Mouse (Mus musculus) thymus, adult 18-20 months (tissue): ENCODE results near the gene Sugt1.

Source experiments
- DNase-seq, 2 experiments: peaks; one replicate each; pipeline ENCODE4 v3.0.0; 2022; ENCODE audit warnings: mixed read lengths in 2 of 2

Sugt1 gene

GRCm38 (mm10) chr14:79607352-79607751, 19.9 kb downstream of the Sugt1 start:
- no peak for DNase-seq

- DNase-seq, result no peak
Observed at GRCm38 (mm10) chr14:79608286-79608685, 20.8 kb downstream of the Sugt1 start.

- no peak for DNase-seq
Observed at GRCm38 (mm10) chr14:79617121-79617828, 29.8 kb downstream of the Sugt1 start.

DNA sequence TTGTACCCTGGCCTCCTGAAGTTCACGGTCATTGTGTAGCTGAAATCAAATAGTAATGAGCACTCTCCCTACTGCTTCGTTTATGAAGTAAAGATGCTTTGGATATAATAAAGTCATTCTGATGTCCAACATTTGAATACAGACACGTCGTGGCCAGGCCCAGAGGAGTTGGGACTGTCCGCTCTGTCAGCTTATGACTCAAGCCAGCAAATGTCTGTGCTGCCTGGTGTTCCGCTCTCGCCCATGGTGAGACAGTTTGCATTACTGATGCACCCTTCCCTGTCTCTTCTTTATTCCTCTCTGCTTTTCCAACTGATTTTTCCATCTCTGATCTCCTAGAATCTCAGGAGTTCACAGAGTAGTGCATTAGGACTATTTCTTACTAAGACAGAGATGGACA, 32.3 kb downstream of the Sugt1 start:
- DNase-seq, result no peak

DNA sequence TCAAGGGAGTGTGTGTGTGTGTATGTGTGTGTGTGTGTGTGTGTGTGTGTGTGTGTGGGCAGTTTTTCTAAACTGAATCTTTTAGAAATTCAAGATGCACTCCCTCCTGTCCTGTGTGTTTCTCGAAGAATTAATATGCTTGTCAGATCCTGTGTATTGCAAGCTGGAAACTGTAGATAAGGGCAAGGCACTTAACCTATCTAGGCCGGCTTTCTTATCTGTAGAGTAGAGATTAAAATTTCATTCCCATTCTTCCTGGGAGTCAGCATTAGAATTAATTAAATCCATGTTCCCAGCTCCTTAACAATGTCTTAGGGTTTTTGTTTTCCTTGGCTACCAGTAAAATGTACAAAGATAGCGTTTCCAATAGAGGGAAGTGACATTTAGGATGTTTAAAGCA, 33.7 kb downstream of the Sugt1 start:
- no peak for DNase-seq

DNA sequence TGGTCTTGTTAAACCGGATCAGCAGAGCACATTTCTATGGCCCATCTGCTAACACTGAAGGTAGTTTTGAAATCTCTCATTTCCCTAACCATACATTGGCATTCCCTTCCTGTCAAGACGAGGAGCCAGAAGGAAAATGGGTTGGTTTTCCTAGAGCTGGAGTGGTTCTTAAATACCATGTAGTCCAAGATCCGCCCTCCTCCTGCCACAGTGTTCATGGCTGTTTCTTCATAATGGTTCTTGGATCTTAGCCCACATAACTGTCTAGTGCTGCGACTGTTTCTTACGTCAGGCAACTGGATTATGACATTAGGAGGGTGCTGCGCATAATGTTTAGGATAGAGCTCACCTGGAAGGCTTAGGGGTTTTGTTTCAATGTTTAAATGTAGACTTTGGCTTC, 44.8 kb downstream of the Sugt1 start:
- no peak for DNase-seq

DNA sequence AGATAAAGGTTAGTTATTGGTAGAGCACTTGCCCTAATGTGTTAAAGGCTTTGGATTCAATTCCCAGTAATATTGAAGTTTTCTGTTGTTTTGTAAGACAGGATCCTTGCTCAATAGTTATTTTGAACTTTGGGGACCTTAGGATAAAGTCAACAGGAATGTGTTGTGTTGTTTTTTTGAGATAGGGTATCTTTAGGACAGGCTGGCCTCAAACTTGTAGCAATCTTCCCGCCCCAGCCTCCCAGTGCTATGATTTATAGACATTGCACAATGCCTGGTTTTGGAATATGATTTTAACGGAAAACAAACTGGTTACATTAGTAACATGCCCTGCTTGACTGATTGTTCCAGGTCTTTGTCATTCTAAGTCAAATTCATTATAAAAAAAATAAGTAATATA, 45.7 kb downstream of the Sugt1 start:
- DNase-seq, result no peak

GRCm38 (mm10) chr14:79636814-79637213, 49.3 kb downstream of the Sugt1 start:
- DNase-seq, result no peak

- no peak for DNase-seq
Observed at GRCm38 (mm10) chr14:79642063-79642462, 54.6 kb downstream of the Sugt1 start.

- no peak for DNase-seq
Observed at GRCm38 (mm10) chr14:79645378-79645777, 57.9 kb downstream of the Sugt1 start.

- DNase-seq, result no peak
Observed at GRCm38 (mm10) chr14:79649680-79650079, 62.2 kb downstream of the Sugt1 start.

DNA sequence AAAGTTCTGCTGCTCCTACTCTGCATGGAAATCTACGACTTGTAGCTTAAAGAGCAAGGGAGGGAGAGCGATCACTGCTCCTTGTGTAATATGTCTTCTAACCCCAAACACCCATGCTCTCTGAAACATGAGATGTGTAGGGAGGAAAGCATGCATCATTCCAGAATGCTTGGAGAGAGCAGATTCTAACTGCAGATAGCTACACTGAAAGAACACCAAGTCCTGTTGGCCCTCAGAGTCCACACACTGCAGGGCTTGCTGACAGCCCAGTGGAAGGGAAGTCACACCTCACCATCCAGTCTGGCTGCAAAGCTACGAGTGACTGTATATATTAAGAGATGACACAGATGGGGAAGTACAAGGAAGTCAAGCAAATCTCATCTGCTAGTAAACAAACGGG, 65.2 kb downstream of the Sugt1 start:
- DNase-seq, result no peak

DNA sequence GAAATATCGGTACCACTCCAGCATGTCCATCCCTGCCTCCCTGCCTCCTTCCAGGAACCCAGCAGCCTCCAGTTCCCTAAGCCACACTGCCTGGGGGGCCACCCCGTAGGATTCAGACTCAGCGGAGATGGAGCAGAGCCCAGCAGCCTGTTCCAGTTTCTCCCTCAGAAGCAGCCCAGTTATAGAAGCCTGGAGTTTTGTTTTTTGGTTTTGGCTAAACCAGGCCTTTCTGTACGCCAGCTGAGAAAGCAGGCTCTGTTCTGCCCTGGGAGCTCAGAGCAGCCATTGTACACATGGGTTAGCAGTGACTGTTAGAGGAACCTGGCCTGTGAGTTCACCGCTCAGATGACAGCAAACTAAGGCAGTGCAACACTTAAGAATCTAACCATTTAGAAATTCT, 70.8 kb downstream of the Sugt1 start:
- no peak for DNase-seq

DNA sequence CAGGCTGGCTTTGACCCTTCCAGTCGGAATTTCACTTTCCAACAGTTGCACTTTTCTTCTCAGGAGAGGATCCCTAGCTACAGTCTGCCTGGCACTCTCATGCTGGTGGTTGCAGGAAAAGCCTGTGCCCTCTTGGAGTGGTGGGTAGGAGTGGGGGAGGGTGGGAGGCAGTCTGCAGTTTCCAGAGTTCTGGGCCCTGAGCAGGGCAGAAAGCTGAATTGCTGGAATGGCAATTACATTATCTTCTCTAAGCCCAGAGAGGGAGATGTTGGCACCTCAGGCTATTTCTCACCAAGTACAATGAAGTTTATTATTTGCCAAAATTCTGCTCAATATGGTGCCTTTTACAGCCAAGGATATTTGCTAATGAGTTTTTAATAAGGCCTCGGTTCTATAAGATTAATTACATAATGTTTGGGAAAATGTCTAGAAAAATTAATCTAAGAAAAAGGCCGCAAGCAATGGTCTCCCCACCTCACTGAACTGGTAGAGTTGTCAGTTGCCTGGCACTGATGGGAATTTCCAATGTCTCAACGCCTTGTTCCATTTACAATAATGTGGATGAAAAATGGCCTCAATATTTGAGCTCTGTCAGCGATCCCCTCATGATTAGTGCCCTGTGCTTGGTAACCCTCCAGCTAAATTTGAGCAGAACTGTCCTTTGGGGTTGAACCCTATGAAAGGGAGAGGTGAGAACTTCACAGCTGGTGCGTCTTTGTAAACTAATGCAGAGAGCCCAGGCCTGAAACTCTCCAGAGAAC, 71.4 kb downstream of the Sugt1 start:
- no peak for DNase-seq

DNA sequence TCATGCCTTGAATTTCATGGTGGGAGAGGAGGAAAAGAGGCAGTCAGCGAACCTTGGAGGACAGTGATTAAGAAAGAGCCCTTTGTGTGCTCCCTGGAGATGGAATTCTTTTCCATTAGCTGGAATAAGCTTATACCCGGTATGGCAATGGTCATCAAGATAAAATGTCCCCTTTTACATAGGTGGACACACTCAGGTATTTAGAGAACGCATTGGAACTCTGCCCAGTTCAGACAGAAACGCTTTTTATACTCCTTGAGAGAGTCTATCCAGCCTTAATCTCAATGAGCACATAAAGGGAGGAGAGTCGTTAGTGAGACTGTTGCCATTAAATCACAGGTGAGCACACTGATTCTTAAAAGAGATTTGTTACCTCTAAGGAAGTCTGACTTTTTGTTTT, 73.0 kb downstream of the Sugt1 start:
- no peak for DNase-seq

GRCm38 (mm10) chr14:79661005-79661917, 73.8 kb downstream of the Sugt1 start:
- peak; percentile 48 to 53 for DNase-seq

DNA sequence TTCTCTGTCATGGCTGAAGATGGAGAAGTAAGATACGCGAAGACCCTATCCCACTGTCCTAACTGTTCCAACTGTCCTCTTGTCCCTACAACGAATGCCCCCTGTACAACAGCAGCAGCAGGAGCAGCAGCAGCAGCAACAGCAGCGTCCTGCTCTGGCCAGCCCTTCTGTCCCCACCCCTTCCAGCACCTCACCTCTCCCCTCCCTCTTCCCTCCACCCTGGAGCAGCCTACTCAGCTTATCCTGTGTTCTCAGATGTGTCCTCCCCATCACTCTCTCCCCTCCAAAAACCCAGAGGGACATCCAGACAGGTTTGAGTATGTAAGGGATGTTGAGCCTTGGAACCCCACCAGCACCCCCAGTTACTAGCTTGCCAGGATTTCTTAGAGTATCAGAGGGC, 74.5 kb downstream of the Sugt1 start, which contains the start of gene Cnmd:
Cnmd (minus strand) TSS at position 170 of the 400 bp plus-strand sequence.
- DNase-seq, result no peak

- no peak for DNase-seq
Observed at GRCm38 (mm10) chr14:79671008-79671407, 83.5 kb downstream of the Sugt1 start.

DNA sequence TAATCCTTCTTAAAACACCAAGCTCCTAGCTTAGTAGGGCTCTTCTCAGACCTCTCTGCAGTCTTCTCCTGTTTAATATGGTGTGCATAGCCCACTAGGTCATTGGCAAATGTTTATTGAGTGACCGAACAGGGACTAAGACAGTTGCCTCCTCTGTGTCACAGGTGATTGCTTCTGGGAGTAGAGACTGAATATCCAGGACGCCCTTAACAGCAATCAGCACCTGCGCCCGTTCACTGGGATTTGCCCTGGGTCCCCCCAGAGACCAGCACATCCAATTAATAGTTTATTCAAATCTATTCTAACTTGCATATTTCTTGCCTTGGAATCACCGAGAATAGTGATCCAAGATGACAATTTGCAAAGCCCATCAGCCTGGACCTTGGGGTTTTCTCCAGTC, 85.1 kb downstream of the Sugt1 start:
- DNase-seq, result no peak

- no peak for DNase-seq
Observed at GRCm38 (mm10) chr14:79673083-79674013, 85.9 kb downstream of the Sugt1 start.

DNA sequence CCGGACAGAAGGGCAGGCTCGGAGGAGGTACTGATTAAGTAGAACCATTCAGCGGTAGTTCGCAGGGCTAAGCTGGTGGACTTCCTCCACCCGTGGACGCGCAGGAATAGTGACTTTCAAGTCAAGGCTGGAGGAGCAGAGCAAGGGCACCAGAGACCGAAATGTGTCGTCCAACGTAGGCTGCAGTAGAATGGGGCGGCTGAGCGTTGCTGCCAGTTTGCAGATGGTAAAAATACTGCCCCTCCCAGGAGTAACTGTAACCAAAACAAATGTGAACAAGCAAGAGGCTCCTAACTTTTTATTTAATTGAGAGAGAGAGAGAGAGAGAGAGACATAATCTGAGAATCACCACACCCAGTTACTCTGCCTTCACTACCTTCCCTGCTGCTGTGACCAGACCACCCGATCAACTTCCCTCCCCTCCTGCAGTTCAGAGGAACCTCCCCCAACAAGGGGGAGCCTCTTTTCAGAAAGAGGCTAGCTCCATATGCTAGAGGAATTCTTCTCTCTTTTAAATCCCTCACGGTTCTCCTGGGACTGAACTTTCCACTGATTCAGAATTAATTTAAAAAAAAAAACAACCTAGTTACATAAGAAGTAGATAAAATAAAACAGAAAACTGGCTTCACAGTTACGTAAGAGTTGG, 89.7 kb downstream of the Sugt1 start:
- no peak for DNase-seq
